Mouse (Mus musculus) kidney, postnatal 0 days (tissue): ENCODE results near the gene Fastkd5. TPM values are rescaled to one million over a fixed set of nuclear protein-coding genes. Genes with fewer than 3 reads are reported as not detected.

Experiments used
- ATAC-seq: fragments of 200-750 bp; cut with Nextera tagmentation; replicated peaks from 2 replicates; pipeline ENCODE4 v1.8.0; 2017; ENCODE audit warnings: low read depth, moderate number of reproducible peaks, moderate TSS enrichment, moderate library complexity; ENCODE audit not compliant: low FRiP score
- DNase-seq: peaks from one replicate; pipeline ENCODE4 v3.0.0-alpha.2; 2016; ENCODE audit warnings: low spot score
- H3K27ac ChIP-seq: fragments of 300-500 bp; sonication (generic); 2 replicates; pipeline ENCODE4 v1.5.1; 2014; ENCODE audit warnings: mild to moderate bottlenecking
- H3K27me3 ChIP-seq: fragments of 300-500 bp; sonication (generic); 2 replicates; pipeline ENCODE4 v1.6.1; 2014; ENCODE audit warnings: low read length, mixed read lengths; ENCODE audit not compliant: insufficient read depth
- H3K36me3 ChIP-seq: fragments of 300-500 bp; sonication (generic); 2 replicates; pipeline ENCODE4 v1.6.1; 2014; ENCODE audit warnings: low read length, mixed read lengths; ENCODE audit not compliant: insufficient read depth
- H3K4me1 ChIP-seq: fragments of 300-500 bp; sonication (generic); replicated peaks from 2 replicates; pipeline ENCODE4 v1.6.1; 2014; ENCODE audit warnings: antibody characterized with exemption, low read length, mixed read lengths; ENCODE audit not compliant: insufficient read depth
- H3K4me2 ChIP-seq: fragments of 300-500 bp; sonication (generic); 2 replicates; pipeline ENCODE4 v1.6.1; 2014; ENCODE audit warnings: mild to moderate bottlenecking, low read length, moderate library complexity, mixed read lengths
- H3K4me3 ChIP-seq: fragments of 300-500 bp; sonication (generic); replicated peaks from 2 replicates; pipeline ENCODE4 v1.5.1; 2014; ENCODE audit warnings: low read depth, low read length
- H3K9ac ChIP-seq: fragments of 300-500 bp; sonication (generic); 2 replicates; pipeline ENCODE4 v1.6.1; 2014; ENCODE audit warnings: low read depth, low read length
- H3K9me3 ChIP-seq: fragments of 300-500 bp; sonication (generic); replicated peaks from 2 replicates; pipeline ENCODE4 v1.6.1; 2016; ENCODE audit warnings: low read length, inconsistent platforms, mixed read lengths
- CTCF ChIP-seq: IDR thresholded peaks from 2 replicates; pipeline ENCODE4 v1.5.1; 2016; ENCODE audit warnings: antibody characterized with exemption, low read depth, mild to moderate bottlenecking, moderate library complexity
- WGBS: fragments of 180-500 bp; shearing (Covaris S2); extraction: QIAGEN DNeasy Blood & Tissue Kit; methylation state at CpG from one replicate; pipeline ENCODE4 v1.1.7; 2014; 5-methylcytosine and 5-hydroxymethylcytosine counted together
- polyA plus RNA-seq: library from polyadenylated mRNA; unstranded; fragments of >200 nt; fragmentation: Nextera tagmentation; extraction: Ambion mirVana; gene quantifications from 2 replicates; pipeline ENCODE4 v1.2.1, GENCODE M21; 2015

Fastkd5 gene
- polyA plus RNA-seq, 1 experiment from 2014 or later = 12.4 TPM

DNA sequence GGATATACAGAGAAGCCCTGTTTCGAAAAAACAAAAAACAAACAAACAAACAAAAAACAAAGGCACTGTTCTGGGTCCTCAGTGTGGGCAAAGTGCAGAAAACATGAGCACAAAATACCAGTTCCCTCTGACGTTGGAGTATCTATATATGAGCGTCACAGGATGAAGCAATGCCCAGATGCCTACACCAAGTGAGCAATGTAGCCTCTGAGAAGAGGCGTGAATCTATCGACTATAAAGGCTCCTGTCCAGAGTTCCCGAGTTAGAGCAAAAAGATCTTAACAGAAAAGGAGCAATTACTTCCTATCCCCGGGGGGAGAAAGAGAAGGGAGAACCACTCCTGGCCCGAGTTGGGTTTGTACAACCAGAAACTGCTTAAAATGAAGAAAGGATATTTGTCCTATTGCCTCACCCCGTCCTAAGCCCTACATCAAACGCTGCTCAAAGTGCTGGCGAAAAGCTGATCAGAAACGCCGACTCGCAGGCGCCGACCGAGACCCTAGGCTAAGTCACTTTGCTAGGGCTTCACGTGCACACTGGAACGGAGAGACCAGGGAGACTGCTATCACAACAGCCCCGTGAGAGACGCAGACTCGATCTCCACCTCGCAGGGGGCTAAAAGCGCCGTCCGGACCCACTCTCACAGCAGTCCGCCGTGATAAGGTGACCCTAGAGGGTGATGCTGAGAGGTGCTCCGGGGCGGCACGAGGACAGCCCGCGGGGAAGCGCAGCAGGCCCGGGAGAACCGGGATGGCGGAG is 568 bp downstream of the Fastkd5 start:
- no peak for TF ChIP-seq CTCF
- peak overlapping the region; percentile 79 for H3K9ac ChIP-seq
- H3K27ac ChIP-seq = peak overlapping the region; percentile 78
- H3K4me1 ChIP-seq = peaks cover 10% of the 10 kb centered on the region; the same call in 1 of the 2 replicates
- ATAC-seq = peak; percentile 41; the same call in 1 of the 2 replicates
- peak; percentile 27 for DNase-seq
- peaks cover 11% of the 10 kb centered on the region for H3K36me3 ChIP-seq
- no peaks in the 10 kb centered on the region for H3K27me3 ChIP-seq
- H3K4me2 ChIP-seq = peak overlapping the region; percentile 80
- WGBS = 2% methylated on average over 37 of the region's 37 CpGs
- peak overlapping the region; percentile 87 for H3K4me3 ChIP-seq
- no peaks in the 10 kb centered on the region for H3K9me3 ChIP-seq

DNA sequence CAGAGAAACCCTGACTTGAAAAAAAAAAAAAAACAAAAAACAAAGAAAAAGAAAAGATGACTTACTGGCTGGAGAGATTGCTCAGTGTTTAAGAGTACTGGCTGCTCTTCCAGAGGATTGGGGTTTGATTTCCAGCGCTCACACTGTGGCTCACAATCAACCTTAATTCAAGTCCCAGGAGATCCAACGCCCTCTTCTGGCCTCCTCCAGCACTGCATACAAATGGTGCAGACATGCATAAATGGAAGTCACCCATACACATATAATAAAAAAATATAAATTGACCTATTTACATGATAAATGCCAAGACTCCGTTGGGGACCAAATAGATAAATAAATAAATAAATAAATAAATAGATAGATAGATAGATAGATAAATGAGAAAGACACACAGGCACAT is 1.4 kb downstream of the Fastkd5 start:
- peak overlapping the region; percentile 80 for H3K4me2 ChIP-seq
- H3K27ac ChIP-seq = no peak overlapping the region
- H3K4me1 ChIP-seq = 0 out of 2 replicates have a peak, but pooled peaks cover 5% of the 10 kb centered on the region
- H3K4me3 ChIP-seq = peak overlapping the region; percentile 87; the same call in 1 of the 2 replicates
- peaks cover 9% of the 10 kb centered on the region; the same call in 1 of the 2 replicates for H3K36me3 ChIP-seq
- H3K9ac ChIP-seq = no peak overlapping the region
- TF ChIP-seq CTCF = peak; percentile 38; the same call in 1 of the 2 replicates
- no peaks in the 10 kb centered on the region for H3K9me3 ChIP-seq
- H3K27me3 ChIP-seq = no peaks in the 10 kb centered on the region
- DNase-seq (no peak), ATAC-seq (no peak)
- WGBS = 67% methylated on average over 3 of the region's 3 CpGs

- Histone ChIP-seq H3K4me1 (no peaks in the 10 kb centered on the region), H3K9ac (no peak overlapping the region), H3K9me3 (no peaks in the 10 kb centered on the region), H3K27me3 (no peaks in the 10 kb centered on the region), H3K4me2 (no peak overlapping the region), H3K36me3 (peaks cover 30% of the 10 kb centered on the region; the same call in 1 of the 2 replicates), H3K27ac (no peak overlapping the region), H3K4me3 (no peak overlapping the region)
- 85% methylated on average over 7 of the region's 7 CpGs for WGBS
- no peak for DNase-seq
- 0 out of 2 replicates have a peak, but pooled peaks have one; percentile 54 for ATAC-seq
- no peak for TF ChIP-seq CTCF
These were observed 10.9 kb downstream of the Fastkd5 start for GRCm38 (mm10) chr2:130618972-130619371.

GRCm38 (mm10) chr2:130613091-130613490 is 16.7 kb downstream of the Fastkd5 start:
- H3K4me1 ChIP-seq = no peaks in the 10 kb centered on the region
- WGBS = 75% methylated on average over 3 of the region's 3 CpGs
- ATAC-seq (no peak), DNase-seq (no peak)
- no peaks in the 10 kb centered on the region for H3K27me3 ChIP-seq
- H3K27ac ChIP-seq = no peak overlapping the region
- no peaks in the 10 kb centered on the region for H3K9me3 ChIP-seq
- H3K4me3 ChIP-seq = no peak overlapping the region
- no peak overlapping the region for H3K9ac ChIP-seq
- TF ChIP-seq CTCF = peak; percentile 63
- H3K36me3 ChIP-seq = peaks cover 21% of the 10 kb centered on the region; the same call in 1 of the 2 replicates
- no peak overlapping the region for H3K4me2 ChIP-seq

DNA sequence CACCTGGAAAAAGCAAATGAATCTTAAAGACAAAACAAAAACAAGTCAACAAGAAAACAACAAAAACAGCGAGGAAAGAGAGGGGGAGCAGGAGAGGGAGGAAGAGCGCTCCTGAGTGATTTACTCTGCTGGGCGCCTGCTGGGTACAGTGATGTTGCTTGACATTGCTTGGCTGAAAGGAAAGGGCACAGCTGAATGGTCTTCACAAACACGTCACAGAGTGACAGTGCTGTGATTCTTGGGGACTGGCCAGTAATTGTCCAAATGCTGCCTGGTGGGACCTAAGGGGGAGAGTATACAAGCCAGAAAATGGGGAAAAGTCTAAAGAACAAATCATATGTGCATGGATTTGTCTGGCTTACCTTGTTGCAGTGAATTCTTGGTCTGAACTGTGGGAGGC is 27.6 kb downstream of the Fastkd5 start:
- Histone ChIP-seq H3K4me3 (no peak overlapping the region), H3K4me2 (no peak overlapping the region), H3K4me1 (no peaks in the 10 kb centered on the region), H3K9me3 (no peaks in the 10 kb centered on the region), H3K27ac (no peak overlapping the region), H3K36me3 (peaks cover 36% of the 10 kb centered on the region), H3K27me3 (no peaks in the 10 kb centered on the region), H3K9ac (no peak overlapping the region)
- DNase-seq (no peak), ATAC-seq (no peak)
- no peak for TF ChIP-seq CTCF
- WGBS = 77% methylated on average over 4 of the region's 4 CpGs

DNA sequence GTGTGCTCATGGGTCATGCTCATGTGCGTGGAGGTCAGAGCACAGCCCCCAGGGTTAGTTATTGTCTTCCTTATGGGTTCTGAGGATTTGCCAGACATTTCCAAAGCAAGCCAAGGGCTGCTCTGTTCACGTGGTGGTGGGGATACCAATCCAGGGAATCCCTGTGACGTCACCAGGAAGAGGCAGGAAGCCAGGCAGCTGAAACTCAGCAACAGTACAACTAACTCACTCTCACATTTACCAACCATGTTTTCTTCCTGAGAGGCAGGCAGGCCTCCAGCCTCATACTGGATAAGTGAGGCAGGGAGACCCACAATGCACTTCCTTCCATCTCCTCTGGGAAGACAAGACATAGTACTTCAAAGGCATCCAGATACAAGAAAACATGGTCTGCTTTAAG is 31.4 kb downstream of the Fastkd5 start:
- 82% methylated on average over 3 of the region's 3 CpGs for WGBS

More for the DNA sequence above, 31.4 kb downstream of the Fastkd5 start:
- Histone ChIP-seq H3K9me3 (no peaks in the 10 kb centered on the region), H3K27ac (no peak overlapping the region), H3K27me3 (no peaks in the 10 kb centered on the region), H3K9ac (no peak overlapping the region), H3K4me2 (no peak overlapping the region), H3K4me3 (no peak overlapping the region), H3K36me3 (peaks cover 39% of the 10 kb centered on the region), H3K4me1 (no peaks in the 10 kb centered on the region)
- no peak for DNase-seq
- TF ChIP-seq CTCF = no peak
- no peak for ATAC-seq
